Mouse (Mus musculus) CH12.LX (cell line): ENCODE data around the gene Vps11. TPM values are rescaled to one million over a fixed set of nuclear protein-coding genes. Genes with fewer than 3 reads are reported as not detected.

ENCODE experiments used
- DNase-seq: peaks from one replicate; pipeline ENCODE4 v3.0.0-alpha.2; 2013; ENCODE audit errors: extremely low read depth
- H3K27ac ChIP-seq: 2 replicates; pipeline ENCODE4 v1.5.1; 2012; ENCODE audit warnings: low read depth, mild to moderate bottlenecking, control low read depth, moderate library complexity; ENCODE audit not compliant: insufficient read depth
- H3K27me3 ChIP-seq: replicated peaks from 2 replicates; pipeline ENCODE3; 2012; ENCODE audit warnings: inconsistent platforms
- H3K36me3 ChIP-seq, 2 experiments: replicated peaks in 1 of 2; 2 replicates each; pipeline versions ENCODE3 to v1.6.1; 2012; ENCODE audit warnings: inconsistent platforms in 1 of 2, low read length in 1 of 2, mild to moderate bottlenecking in 1 of 2, mixed read lengths in 1 of 2, moderate library complexity in 1 of 2; ENCODE audit not compliant: control insufficient read depth in 1 of 2, insufficient read depth in 1 of 2
- H3K4me1 ChIP-seq, 2 experiments: 2 replicates each; pipeline ENCODE4 v1.6.1; 2012; ENCODE audit warnings: inconsistent platforms in 1 of 2, moderate library complexity in 1 of 2; ENCODE audit not compliant: insufficient read depth in 2 of 2, control insufficient read depth in 1 of 2
- H3K4me2 ChIP-seq: 2 replicates; pipeline ENCODE4 v1.6.1; 2012; ENCODE audit warnings: low read depth, mild to moderate bottlenecking, control low read depth; ENCODE audit not compliant: poor library complexity, insufficient read depth, severe bottlenecking
- H3K4me3 ChIP-seq, 3 experiments: fragments of 150-350 bp in 1 of 3; sonication (generic) in 1 of 3; replicated peaks in 1 of 3; 2 replicates each; pipeline versions ENCODE3 to v1.5.1; 2011 to 2012; ENCODE audit warnings: low read depth in 2 of 3, low read length in 2 of 3, mild to moderate bottlenecking in 2 of 3, moderate library complexity in 2 of 3, control low read depth in 1 of 3, improper control_type of control experiment in 1 of 3, inconsistent platforms in 1 of 3, mixed read lengths in 1 of 3; ENCODE audit not compliant: poor library complexity in 1 of 3
- H3K79me2 ChIP-seq: replicated peaks from 2 replicates; pipeline ENCODE4 v1.6.1; 2012; ENCODE audit warnings: mild to moderate bottlenecking, moderate library complexity; ENCODE audit not compliant: control insufficient read depth, poor library complexity, insufficient read depth, severe bottlenecking; ENCODE audit errors: extremely low read depth
- H3K9ac ChIP-seq: 2 replicates; pipeline ENCODE4 v1.6.1; 2012; ENCODE audit warnings: low read depth, mild to moderate bottlenecking, control low read depth, moderate library complexity; ENCODE audit not compliant: insufficient read depth
- H3K9me3 ChIP-seq: replicated peaks from 2 replicates; pipeline ENCODE3; 2012; ENCODE audit warnings: low read length, inconsistent platforms, mixed read lengths
- BHLHE40 ChIP-seq: IDR thresholded peaks from 2 replicates; pipeline ENCODE4 v1.6.1; 2011; ENCODE audit warnings: mild to moderate bottlenecking, low read depth, low read length, improper control_type of control experiment
- CTCF ChIP-seq, 2 experiments: IDR thresholded peaks in 1 of 2; conservative IDR thresholded peaks in 1 of 2; 2 replicates each; pipeline ENCODE4 v1.5.1; 2011 to 2012; ENCODE audit warnings: low read depth in 2 of 2, low read length in 2 of 2, improper control_type of control experiment in 1 of 2, inconsistent platforms in 1 of 2, mild to moderate bottlenecking in 1 of 2, moderate library complexity in 1 of 2
- EP300 ChIP-seq: IDR thresholded peaks from 2 replicates; pipeline ENCODE4 v1.6.1; 2011; ENCODE audit warnings: low read length, improper control_type of control experiment
- ETS1 ChIP-seq: conservative IDR thresholded peaks from 2 replicates; pipeline ENCODE4 v1.6.1; 2012; ENCODE audit warnings: low read depth, mild to moderate bottlenecking, inconsistent platforms, low read length, improper control_type of control experiment, moderate library complexity
- GABPA ChIP-seq: IDR thresholded peaks from 2 replicates; pipeline ENCODE4 v1.6.1; 2012; ENCODE audit warnings: low read depth, low read length, improper control_type of control experiment, inconsistent platforms; ENCODE audit not compliant: insufficient replicate concordance
- JUN ChIP-seq: IDR thresholded peaks from 2 replicates; pipeline ENCODE4 v1.6.1; 2011; ENCODE audit warnings: low read depth, mild to moderate bottlenecking, low read length, improper control_type of control experiment, moderate library complexity; ENCODE audit not compliant: insufficient read depth
- KAT2A ChIP-seq: IDR thresholded peaks from 2 replicates; pipeline ENCODE4 v1.6.1; 2012; ENCODE audit warnings: low read length, improper control_type of control experiment, inconsistent platforms; ENCODE audit not compliant: insufficient replicate concordance
- MYC ChIP-seq: IDR thresholded peaks from 2 replicates; pipeline ENCODE4 v1.6.1; 2011; ENCODE audit warnings: low read depth, mild to moderate bottlenecking, improper control_type of control experiment, low read length
- NELFE ChIP-seq: IDR thresholded peaks from 2 replicates; pipeline ENCODE4 v1.6.1; 2011; ENCODE audit warnings: low read depth, low read length, improper control_type of control experiment
- NRF1 ChIP-seq: IDR thresholded peaks from 2 replicates; pipeline ENCODE4 v1.6.1; 2014; ENCODE audit warnings: low read depth, mild to moderate bottlenecking, inconsistent platforms, low read length, improper control_type of control experiment, moderate library complexity
- POLR2AphosphoS2 ChIP-seq: IDR thresholded peaks from 2 replicates; pipeline ENCODE4 v1.6.1; 2011; ENCODE audit warnings: low read depth, low read length, improper control_type of control experiment
- RAD21 ChIP-seq: IDR thresholded peaks from 2 replicates; pipeline ENCODE4 v1.6.1; 2011; ENCODE audit warnings: low read depth, mild to moderate bottlenecking, low read length, improper control_type of control experiment, moderate library complexity
- RCOR1 ChIP-seq: conservative IDR thresholded peaks from 2 replicates; pipeline ENCODE4 v1.6.1; 2012; ENCODE audit warnings: low read depth, mild to moderate bottlenecking, inconsistent platforms, low read length, improper control_type of control experiment
- TBP ChIP-seq: conservative IDR thresholded peaks from 2 replicates; pipeline ENCODE4 v1.6.1; 2011; ENCODE audit warnings: low read depth, low read length, improper control_type of control experiment
- USF1 ChIP-seq: IDR thresholded peaks from 2 replicates; pipeline ENCODE4 v1.6.1; 2014; ENCODE audit warnings: low read depth, mild to moderate bottlenecking, inconsistent platforms, low read length, improper control_type of control experiment
- ZC3H11A ChIP-seq: IDR thresholded peaks from 2 replicates; pipeline ENCODE4 v1.6.1; 2012; ENCODE audit warnings: low read depth, mild to moderate bottlenecking, inconsistent platforms, low read length, improper control_type of control experiment
- dilution Hi-C: fragments of 300-500 bp; cut with MboI; formaldehyde crosslinking; loops from 2 replicates; pipeline ENCODE4 v1.14.3; 2020; ENCODE audit warnings: low sequenced_read_pairs; ENCODE audit not compliant: extremely low pct_unique_long_range_greater_than_20kb, extremely low pct_ligation_motif_present
- in situ Hi-C: fragments of 300-500 bp; cut with MboI; formaldehyde crosslinking; loops from 3 replicates; pipeline ENCODE4 v1.14.3; 2019; ENCODE audit warnings: low sequenced_read_pairs, low pct_ligation_motif_present, low pct_unique_long_range_greater_than_20kb, mixed read lengths
- polyA plus RNA-seq: library from polyadenylated mRNA; unstranded; fragments of >175 nt; gene quantifications from 2 replicates; pipeline ENCODE4 v1.2.1, GENCODE M21; 2012; ENCODE audit warnings: low read depth; ENCODE audit not compliant: insufficient read length
- total RNA-seq, 2 experiments: library from RNA; depleted of rRNA; stranded (reverse); fragments of 300-350 nt in 1 of 2; fragments of >200 nt in 1 of 2; gene quantifications; 2 replicates each; pipeline ENCODE4 v1.2.3; 2012 to 2014

Gene Vps11
- total and polyA plus RNA-seq, 3 experiments = 16.1 to 24.8 (median 22.1) TPM

DNA sequence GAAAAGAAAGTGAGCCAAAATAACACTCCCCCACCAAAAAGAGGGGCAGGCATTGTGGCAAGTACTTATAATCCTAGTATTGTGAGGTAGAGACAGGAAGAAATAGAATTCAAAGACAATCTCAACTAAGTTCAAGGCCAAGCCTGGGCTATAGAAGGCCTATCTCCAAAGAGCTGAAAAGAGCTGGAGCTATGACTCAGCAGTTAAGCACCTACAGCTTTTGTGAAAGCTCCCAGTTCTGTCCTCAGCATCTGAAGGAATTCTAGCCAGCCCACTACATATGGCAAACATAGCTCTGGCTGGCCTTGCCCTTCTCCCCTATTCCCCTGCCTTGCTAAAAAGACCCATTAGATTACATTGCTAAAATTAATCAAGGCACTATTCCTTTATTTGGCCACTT is 11.9 kb upstream of the Vps11 start:
- H3K4me2 ChIP-seq = no peak overlapping the region
- H3K79me2 ChIP-seq = peaks cover 2% of the 10 kb centered on the region; the same call in 1 of the 2 replicates
- TF ChIP-seq JUN (no peak), TBP (no peak), GABPA (no peak), ETS1 (no peak), ZC3H11A (no peak), NRF1 (no peak), USF1 (no peak), EP300 (no peak), BHLHE40 (no peak), RCOR1 (no peak), NELFE (no peak), POLR2AphosphoS2 (no peak)
- TF ChIP-seq, all 38 proteins: peak for 0
- DNase-seq = no peak
- Histone ChIP-seq H3K9ac (no peak overlapping the region), H3K9me3 (no peaks in the 10 kb centered on the region), H3K4me1 (peaks cover 0 to 16% of the 10 kb centered on the region in 2 experiments; a peak in 2 of 4 replicates), H3K27me3 (no peaks in the 10 kb centered on the region), H3K4me3 (no peak overlapping the region), H3K27ac (no peak overlapping the region), H3K36me3 (no peaks in the 10 kb centered on the region)
- dilution Hi-C loops = no loop called here
- in situ Hi-C loops = no loop called here

DNA sequence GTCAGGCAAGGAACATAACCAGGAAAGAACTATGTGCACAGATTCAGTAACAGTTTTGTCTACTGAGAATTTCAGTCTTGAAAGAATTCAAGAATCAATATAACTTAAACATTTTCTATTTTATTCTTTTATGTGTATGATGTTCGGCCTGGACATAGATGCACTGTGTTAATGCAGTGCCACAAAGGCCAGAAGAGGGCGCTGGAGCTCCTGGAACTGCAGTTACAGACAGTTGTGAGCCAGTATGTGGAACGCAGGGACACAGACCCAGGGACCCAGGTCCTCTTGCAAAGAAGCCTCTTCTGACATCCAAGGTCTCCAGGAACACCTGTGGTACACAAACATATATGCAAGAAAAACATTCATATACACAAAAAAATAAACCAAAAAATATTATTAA is 3.0 kb upstream of the Vps11 start:
- H3K4me2 ChIP-seq = no peak overlapping the region
- no peak overlapping the region for H3K27ac ChIP-seq
- peaks cover 3 to 6% of the 10 kb centered on the region in 2 experiments for H3K36me3 ChIP-seq
- peaks cover 2% of the 10 kb centered on the region for H3K9me3 ChIP-seq
- H3K9ac ChIP-seq = no peak overlapping the region
- in situ Hi-C loops = no loop called here
- peaks cover 9% of the 10 kb centered on the region for H3K79me2 ChIP-seq
- H3K27me3 ChIP-seq = no peaks in the 10 kb centered on the region
- H3K4me3 ChIP-seq = no peak overlapping the region
- peak; percentile 33 for DNase-seq
- TF ChIP-seq RAD21 (peak; percentile 13), MYC (no peak), KAT2A (no peak), BHLHE40 (no peak), CTCF (conservative IDR thresholded peaks at IDR 0.05 in 1 of 2, IDR thresholded peaks at IDR 0.05 in 1 of 2; ENCODE audit: low read depth in 2 of 2, low read length in 2 of 2) (peak in 1 of 2 experiments; percentile 46; a peak in 2 of 4 replicates), EP300 (no peak)
- dilution Hi-C loops = no loop called here
- H3K4me1 ChIP-seq = peaks cover 0 to 13% of the 10 kb centered on the region in 2 experiments; a peak in 2 of 4 replicates
